Mouse (Mus musculus) stomach, postnatal 0 days (tissue): ENCODE measurements around the gene Cd3eap. TPM values are rescaled to one million over a fixed set of nuclear protein-coding genes. Genes with fewer than 3 reads are reported as not detected.

Source experiments
- ATAC-seq: fragments of 200-750 bp; cut with Nextera tagmentation; 2 replicates; pipeline ENCODE4 v1.8.0; 2017; ENCODE audit not compliant: low FRiP score, low TSS enrichment
- DNase-seq: peaks from one replicate; pipeline ENCODE4 v3.0.0-alpha.2; 2016; ENCODE audit warnings: low spot score
- H3K27ac ChIP-seq: fragments of 300-500 bp; sonication (generic); replicated peaks from 2 replicates; pipeline ENCODE4 v1.5.1; 2014; ENCODE audit warnings: mild to moderate bottlenecking, control low read depth
- H3K27me3 ChIP-seq: fragments of 300-500 bp; sonication (generic); 2 replicates; pipeline ENCODE4 v1.6.1; 2014; ENCODE audit warnings: low read length; ENCODE audit not compliant: control insufficient read depth, insufficient read depth
- H3K36me3 ChIP-seq: fragments of 300-500 bp; sonication (generic); 2 replicates; pipeline ENCODE4 v1.6.1; 2014; ENCODE audit warnings: low read length, mixed read lengths; ENCODE audit not compliant: control insufficient read depth, insufficient read depth
- H3K4me1 ChIP-seq: fragments of 300-500 bp; sonication (generic); replicated peaks from 2 replicates; pipeline ENCODE4 v1.6.1; 2014; ENCODE audit warnings: antibody characterized with exemption; ENCODE audit not compliant: control insufficient read depth, insufficient read depth
- H3K4me2 ChIP-seq: fragments of 300-500 bp; sonication (generic); replicated peaks from 2 replicates; pipeline ENCODE4 v1.6.1; 2014; ENCODE audit warnings: low read depth, mild to moderate bottlenecking, control low read depth, moderate library complexity
- H3K4me3 ChIP-seq: fragments of 300-500 bp; sonication (generic); 2 replicates; pipeline ENCODE4 v1.5.1; 2014; ENCODE audit warnings: low read depth, low read length, control low read depth
- H3K9ac ChIP-seq: fragments of 300-500 bp; sonication (generic); 2 replicates; pipeline ENCODE4 v1.6.1; 2014; ENCODE audit warnings: mild to moderate bottlenecking, low read length, control low read depth, mixed read lengths
- H3K9me3 ChIP-seq: fragments of 300-500 bp; sonication (generic); 2 replicates; pipeline ENCODE4 v1.6.1; 2016; ENCODE audit warnings: low read length; ENCODE audit not compliant: control insufficient read depth
- CTCF ChIP-seq: IDR thresholded peaks from 2 replicates; pipeline ENCODE4 v1.5.1; 2016; ENCODE audit warnings: antibody characterized with exemption, low read depth, mild to moderate bottlenecking, moderate library complexity
- EP300 ChIP-seq: optimal IDR thresholded peaks from 2 replicates; pipeline ENCODE3; 2016; ENCODE audit warnings: antibody characterized with exemption
- WGBS: fragments of 180-500 bp; shearing (Covaris S2); extraction: QIAGEN DNeasy Blood & Tissue Kit; methylation state at CpG from one replicate; pipeline ENCODE4 v1.1.7; 2014; 5-methylcytosine and 5-hydroxymethylcytosine counted together
- polyA plus RNA-seq: library from polyadenylated mRNA; unstranded; fragments of >200 nt; fragmentation: Nextera tagmentation; extraction: Ambion mirVana; gene quantifications from 2 replicates; pipeline ENCODE4 v1.2.1, GENCODE M21; 2015

Gene Cd3eap
- polyA plus RNA-seq, 1 experiment from 2014 or later = 13.4 TPM

DNA sequence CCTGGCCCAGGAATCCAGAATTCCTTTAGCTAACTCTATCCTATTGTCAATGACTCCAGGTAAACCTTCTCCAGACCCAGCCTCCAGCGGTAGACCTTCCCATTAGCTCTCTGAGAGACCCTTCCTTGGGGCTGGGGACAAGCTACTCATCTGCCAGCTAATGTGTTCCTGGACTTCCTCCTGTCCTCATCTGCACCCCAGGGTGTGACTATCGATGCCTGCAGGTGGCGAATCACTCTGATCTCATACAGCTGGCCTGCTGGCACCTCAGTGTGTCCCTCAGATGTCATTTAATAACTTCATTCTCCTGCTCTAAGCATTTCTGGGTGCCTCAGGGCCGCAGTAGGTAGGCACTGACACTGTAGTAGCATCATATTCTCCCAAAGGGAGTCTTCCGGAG lies 31.5 kb downstream of the Cd3eap start:
- peaks cover 3% of the 10 kb centered on the region; the same call in 1 of the 2 replicates for H3K4me1 ChIP-seq
- peak overlapping the region; percentile 73; the same call in 1 of the 2 replicates for H3K4me2 ChIP-seq
- H3K4me3 ChIP-seq = no peak overlapping the region
- peak overlapping the region; percentile 37; the same call in 1 of the 2 replicates for H3K27ac ChIP-seq
- H3K9ac ChIP-seq = no peak overlapping the region
- WGBS = 72% methylated on average over 5 of the region's 5 CpGs
- DNase-seq (no peak), ATAC-seq (no peak)
- no peaks in the 10 kb centered on the region for H3K27me3 ChIP-seq
- no peaks in the 10 kb centered on the region for H3K9me3 ChIP-seq
- no peak for TF ChIP-seq EP300
- TF ChIP-seq CTCF = no peak
- H3K36me3 ChIP-seq = no peaks in the 10 kb centered on the region

DNA sequence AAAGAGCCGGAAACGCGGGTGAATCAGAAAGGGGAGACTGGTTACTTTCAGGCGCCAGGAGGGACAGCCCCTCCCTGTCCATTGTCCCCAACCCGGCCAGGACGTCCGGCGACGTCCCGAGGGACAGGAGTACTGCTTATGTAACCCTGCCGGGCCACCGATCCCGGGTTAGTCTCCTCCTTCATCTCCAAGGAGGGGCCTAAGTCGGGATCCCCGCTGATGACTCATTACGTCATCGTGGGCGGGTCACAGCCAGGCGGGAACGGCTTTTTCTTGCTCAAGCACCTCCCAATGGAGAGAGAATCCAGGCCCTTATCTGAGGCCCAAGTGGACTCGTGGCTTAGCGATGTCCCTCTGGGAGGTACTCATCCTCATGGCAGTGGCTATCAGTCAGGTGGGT lies 32.2 kb downstream of the Cd3eap start:
- Histone ChIP-seq H3K4me2 (peak overlapping the region; percentile 73), H3K4me3 (peak overlapping the region; percentile 37), H3K9ac (peak overlapping the region; percentile 53), H3K27me3 (no peaks in the 10 kb centered on the region), H3K27ac (peak overlapping the region; percentile 89), H3K4me1 (peaks cover 3% of the 10 kb centered on the region; the same call in 1 of the 2 replicates), H3K36me3 (no peaks in the 10 kb centered on the region), H3K9me3 (no peaks in the 10 kb centered on the region)
- WGBS = under 1% methylated on average over 22 of the region's 22 CpGs
- peak; percentile 14; the same call in 1 of the 2 replicates for TF ChIP-seq CTCF
- TF ChIP-seq EP300 = no peak
- ATAC-seq (peak; percentile 85), DNase-seq (peak; percentile 91)

DNA sequence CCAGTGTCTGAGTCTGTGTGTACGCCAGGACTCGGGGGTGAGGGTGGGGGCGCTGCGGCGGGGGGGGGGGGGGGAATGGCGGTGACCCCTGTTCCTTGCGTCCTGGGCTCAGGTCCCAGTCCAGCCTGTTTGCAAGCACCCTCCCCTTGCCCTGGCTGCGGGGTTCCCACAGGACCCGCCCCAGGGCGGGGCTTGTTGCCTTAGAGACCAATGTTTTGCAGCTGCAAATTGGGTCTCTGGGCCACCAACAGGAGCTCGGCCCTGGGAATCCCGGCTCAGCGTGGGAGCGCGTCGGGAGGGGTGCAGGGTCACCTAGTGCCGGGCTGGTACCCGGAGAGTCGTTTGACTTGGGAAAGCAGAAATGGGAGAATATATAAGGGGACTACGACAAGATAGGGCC lies 32.9 kb downstream of the Cd3eap start:
- no peak for TF ChIP-seq CTCF
- H3K4me1 ChIP-seq = peaks cover 3% of the 10 kb centered on the region; the same call in 1 of the 2 replicates
- no peaks in the 10 kb centered on the region for H3K36me3 ChIP-seq
- ATAC-seq (peak; percentile 55), DNase-seq (peak; percentile 90)
- H3K27ac ChIP-seq = peak overlapping the region; percentile 89
- H3K9me3 ChIP-seq = no peaks in the 10 kb centered on the region
- WGBS = under 1% methylated on average over 20 of the region's 20 CpGs
- peak overlapping the region; percentile 73 for H3K4me2 ChIP-seq
- no peaks in the 10 kb centered on the region for H3K27me3 ChIP-seq
- H3K4me3 ChIP-seq = peak overlapping the region; percentile 37
- peak overlapping the region; percentile 53; the same call in 1 of the 2 replicates for H3K9ac ChIP-seq

DNA sequence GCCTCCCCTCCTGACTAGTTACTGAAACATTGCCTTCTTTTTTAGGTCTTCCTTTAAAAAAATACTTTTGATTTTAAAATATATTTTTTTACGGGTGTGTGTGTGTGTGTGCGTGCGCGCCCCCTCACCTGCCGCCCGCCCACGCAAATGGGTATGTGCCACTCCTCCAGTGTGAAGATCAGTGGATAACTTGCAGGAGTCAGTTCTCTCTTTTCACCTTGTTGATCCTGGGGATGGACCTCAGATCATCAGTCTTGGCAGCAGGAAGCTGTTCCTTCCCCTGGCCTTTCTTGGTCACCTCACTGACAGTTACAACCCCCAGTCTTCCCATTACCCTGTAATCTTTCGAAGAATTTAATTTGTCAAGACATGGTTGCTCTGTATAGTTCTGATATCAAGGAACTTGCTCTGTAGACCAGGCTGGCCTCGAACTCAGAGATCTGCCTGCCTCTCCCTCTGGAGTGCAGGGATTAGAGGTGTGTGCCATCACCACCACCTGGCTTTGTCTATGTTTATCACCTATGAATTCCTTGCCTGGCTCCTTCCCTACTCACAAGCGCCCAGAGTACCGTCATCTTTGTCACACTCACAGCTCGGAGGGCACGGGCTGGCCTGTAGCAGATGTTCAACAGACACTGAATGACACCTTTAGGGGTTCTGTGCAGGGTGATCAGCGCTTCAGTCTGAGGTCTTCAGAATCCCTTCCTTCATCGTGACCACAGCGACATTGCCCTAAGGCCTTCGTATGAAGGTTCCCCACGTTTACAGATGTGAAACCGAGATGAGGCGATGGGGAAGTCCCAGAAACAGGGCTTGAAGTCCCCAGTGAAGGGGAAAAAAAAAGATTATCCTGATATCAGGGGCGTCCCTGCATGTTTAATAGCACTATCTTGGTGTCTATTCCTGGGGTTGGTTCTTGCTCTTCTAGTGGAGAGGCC lies 33.8 kb downstream of the Cd3eap start:
- no peak for ATAC-seq
- H3K9me3 ChIP-seq = no peaks in the 10 kb centered on the region
- H3K4me3 ChIP-seq = no peak overlapping the region; the same call in 1 of the 2 replicates
- no peak overlapping the region for H3K9ac ChIP-seq
- no peaks in the 10 kb centered on the region for H3K36me3 ChIP-seq
- H3K4me2 ChIP-seq = peak overlapping the region; percentile 73; the same call in 1 of the 2 replicates
- peak overlapping the region; percentile 89; the same call in 1 of the 2 replicates for H3K27ac ChIP-seq
- WGBS = 74% methylated on average over 21 of the region's 21 CpGs
- no peaks in the 10 kb centered on the region for H3K27me3 ChIP-seq
- TF ChIP-seq EP300 (no peak), CTCF (no peak)
- no peak for DNase-seq
- peaks cover 3% of the 10 kb centered on the region; the same call in 1 of the 2 replicates for H3K4me1 ChIP-seq

DNA sequence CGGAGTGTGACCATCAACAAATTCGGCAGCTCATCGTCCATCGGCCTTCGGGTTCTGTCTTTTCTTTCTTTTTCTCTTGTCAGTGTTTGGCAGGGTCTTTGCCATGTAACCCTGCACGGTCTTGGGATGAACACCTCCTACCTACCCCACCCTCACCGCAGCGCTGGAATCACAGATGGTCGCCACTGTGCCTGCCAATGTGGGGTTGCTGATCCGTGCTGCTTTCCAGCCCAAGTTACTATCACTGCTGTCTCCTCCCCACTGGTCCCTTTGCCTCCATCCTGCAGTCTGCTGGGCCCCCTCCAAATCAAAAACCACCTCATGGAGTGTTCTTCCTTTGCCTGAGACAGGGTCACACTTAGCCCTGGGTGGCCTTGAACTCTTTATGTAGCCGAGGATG lies 35.1 kb downstream of the Cd3eap start:
- Histone ChIP-seq H3K9me3 (no peaks in the 10 kb centered on the region), H3K4me3 (no peak overlapping the region), H3K36me3 (no peaks in the 10 kb centered on the region), H3K4me1 (peaks cover 3% of the 10 kb centered on the region; the same call in 1 of the 2 replicates), H3K27me3 (no peaks in the 10 kb centered on the region), H3K27ac (no peak overlapping the region; the same call in 1 of the 2 replicates), H3K9ac (no peak overlapping the region), H3K4me2 (no peak overlapping the region)
- WGBS = 86% methylated on average over 11 of the region's 11 CpGs
- ATAC-seq (no peak), DNase-seq (no peak)
- TF ChIP-seq CTCF = no peak
- no peak for TF ChIP-seq EP300

DNA sequence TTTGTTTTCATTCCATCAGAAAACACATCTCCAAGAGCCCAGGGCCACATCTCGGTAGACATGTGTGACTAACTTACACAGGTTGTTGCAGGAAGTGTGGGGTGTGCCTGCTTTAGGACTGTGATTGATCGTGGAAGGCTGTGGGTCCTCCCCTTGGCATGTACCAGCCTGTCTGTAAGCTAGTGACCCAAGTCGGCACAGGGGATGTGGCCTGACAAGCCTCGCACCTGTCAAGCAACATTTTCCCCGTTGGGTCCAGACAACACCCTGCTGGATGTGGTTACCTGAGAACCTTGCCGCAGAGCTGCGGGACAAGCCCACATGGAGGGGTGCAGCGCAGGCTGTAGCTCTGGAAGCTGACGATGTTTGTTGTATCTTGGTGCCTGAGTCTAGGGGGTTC lies 36.8 kb downstream of the Cd3eap start:
- H3K9ac ChIP-seq = no peak overlapping the region
- H3K4me2 ChIP-seq = no peak overlapping the region
- no peak for DNase-seq
- TF ChIP-seq EP300 = peak; percentile 68
- TF ChIP-seq CTCF = no peak
- 39% methylated on average over 9 of the region's 9 CpGs for WGBS
- no peaks in the 10 kb centered on the region for H3K36me3 ChIP-seq
- peaks cover 3% of the 10 kb centered on the region; the same call in 1 of the 2 replicates for H3K4me1 ChIP-seq
- no peak overlapping the region for H3K4me3 ChIP-seq
- peak overlapping the region; percentile 61; the same call in 1 of the 2 replicates for H3K27ac ChIP-seq
- no peaks in the 10 kb centered on the region for H3K9me3 ChIP-seq
- no peaks in the 10 kb centered on the region for H3K27me3 ChIP-seq
- ATAC-seq = no peak
